Mouse (Mus musculus): ENCODE data around the gene Hivep3. TPM values are rescaled to one million over a fixed set of nuclear protein-coding genes. Genes with fewer than 3 reads are reported as not detected.

The Hivep3 gene
- total RNA-seq, 2 experiments from 2014 or later, result 6.9 to 9.9 TPM

- no peak for DNase-seq (ENCODE audit: low spot score in 2 of 2)
These were observed 238.8 kb downstream of the Hivep3 start for GRCm38 (mm10) chr4:119972375-119972774.

- no peak for DNase-seq (ENCODE audit: low spot score in 2 of 2)
These were observed 240.4 kb downstream of the Hivep3 start for GRCm38 (mm10) chr4:119973729-119974605.

- no peak for DNase-seq (ENCODE audit: low spot score in 2 of 2)
These were observed 241.7 kb downstream of the Hivep3 start for GRCm38 (mm10) chr4:119975242-119975641.

DNA sequence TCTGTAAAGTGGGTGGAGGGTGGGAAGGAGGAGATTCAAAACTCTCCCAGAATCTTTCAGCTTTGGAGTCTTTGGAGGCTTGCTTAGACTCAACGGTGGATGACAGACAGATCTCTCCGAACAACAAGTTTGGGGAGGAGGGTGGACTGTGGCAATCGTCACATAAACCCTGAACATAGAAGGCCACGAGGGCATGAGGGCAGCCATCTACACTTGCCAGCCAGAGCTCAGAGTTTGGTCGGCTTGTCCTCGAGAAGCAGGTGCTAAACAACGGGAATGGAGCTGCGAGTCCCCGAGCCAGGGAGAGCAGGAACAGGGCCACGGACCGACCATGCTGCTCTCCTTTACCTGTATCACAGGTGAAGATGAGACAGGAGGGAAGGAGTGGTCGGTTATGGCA lies 242.2 kb downstream of the Hivep3 start:
- DNase-seq (ENCODE audit: low spot score in 2 of 2), result no peak

DNA sequence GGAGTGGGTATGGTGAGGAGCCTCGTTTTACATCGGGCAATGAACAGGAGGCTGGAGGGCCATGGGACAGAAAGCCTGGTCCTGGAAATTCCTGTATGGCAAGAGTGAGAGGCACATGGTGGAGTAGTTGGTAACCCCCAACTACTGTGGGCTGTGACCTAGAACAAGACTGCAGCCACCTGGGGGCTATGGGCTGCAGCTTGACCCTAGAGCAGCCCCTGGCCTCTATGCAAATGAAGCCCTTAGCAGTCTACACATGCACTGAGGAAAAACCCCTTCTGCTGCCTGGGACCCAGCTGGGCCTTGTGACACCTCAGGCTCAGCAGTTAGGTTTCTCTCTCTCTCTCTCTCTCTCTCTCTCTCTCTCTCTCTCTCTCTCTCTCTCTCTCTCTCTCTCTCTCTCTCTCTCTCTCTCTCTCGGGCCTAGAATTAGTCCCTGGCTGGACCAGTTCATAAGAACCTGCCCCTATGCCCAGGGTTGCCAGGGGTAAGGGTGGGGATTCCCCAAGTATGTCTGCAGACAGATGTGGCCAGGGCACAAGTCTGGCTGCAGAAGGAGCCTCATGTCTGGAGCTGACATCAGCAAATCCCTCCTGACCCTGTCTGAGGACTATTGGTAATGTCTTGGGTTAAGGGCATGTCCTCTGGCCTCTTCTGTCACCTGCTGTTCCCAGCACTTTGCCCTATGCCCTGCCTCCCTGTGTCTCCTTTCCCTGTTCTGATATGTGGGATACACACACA lies 243.0 kb downstream of the Hivep3 start:
- no peak for DNase-seq (ENCODE audit: low spot score in 2 of 2)

DNA sequence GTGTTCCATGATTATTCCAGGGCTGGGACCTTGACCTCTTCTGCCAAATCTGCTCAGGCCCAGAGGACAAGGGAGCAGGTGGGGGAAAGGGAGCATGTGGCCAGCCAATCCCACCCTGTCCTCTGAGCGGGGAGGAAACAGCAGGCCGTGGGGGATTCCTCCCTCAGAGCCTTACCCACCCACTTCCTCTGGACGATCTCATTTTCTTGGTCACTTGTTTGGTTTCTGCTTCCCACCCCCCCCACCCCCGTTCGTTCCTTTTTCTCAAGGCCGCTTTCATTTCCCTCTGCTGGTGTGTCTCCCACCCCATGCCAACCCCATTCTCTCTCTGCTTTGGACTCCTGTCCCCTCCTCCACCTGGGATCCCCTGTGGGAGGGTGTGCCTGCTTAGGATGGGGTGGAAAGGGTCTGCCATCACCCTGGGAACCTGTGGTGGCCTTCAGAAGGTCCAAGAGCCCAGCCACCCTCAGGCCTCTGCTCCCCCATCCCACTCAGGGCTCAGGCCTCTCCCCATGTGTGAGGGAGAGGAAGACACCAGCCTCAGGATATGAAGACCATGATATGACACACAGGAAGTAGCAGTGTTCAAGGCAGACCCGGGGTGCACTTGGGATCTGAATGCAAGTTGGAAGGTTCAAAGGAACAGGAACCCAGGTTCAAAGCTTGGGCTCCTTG lies 244.4 kb downstream of the Hivep3 start:
- DNase-seq (ENCODE audit: low spot score in 2 of 2), result no peak

DNA sequence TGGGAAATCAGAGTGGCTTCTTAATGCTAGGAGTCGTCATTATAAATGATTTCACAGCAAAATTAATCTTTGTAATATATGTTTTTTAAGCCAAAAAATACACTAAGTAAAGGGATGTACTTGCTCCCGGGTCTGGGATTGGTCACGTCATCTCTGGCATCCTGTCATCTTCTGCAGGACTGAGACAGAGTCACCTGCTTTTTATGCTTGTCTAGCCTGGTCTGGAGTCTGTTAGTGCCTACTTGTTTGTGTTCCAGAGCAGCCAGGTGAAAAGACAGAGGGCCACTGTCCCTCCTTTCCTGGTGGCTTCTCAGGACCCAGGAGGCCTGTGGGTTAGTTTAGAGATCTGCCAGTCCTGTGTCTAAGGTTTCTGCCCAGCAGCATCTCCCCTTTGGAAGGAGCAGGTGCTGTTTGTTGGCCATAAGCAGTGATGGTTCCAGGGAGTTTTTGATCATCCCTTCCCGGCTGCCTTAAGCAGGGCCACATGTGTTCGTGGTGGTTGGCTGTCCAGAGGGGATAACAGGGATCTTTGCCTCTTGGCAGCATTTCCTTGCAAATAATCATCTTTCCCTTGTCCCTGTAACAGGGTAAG lies 245.8 kb downstream of the Hivep3 start:
- DNase-seq (ENCODE audit: low spot score in 2 of 2), result no peak

DNA sequence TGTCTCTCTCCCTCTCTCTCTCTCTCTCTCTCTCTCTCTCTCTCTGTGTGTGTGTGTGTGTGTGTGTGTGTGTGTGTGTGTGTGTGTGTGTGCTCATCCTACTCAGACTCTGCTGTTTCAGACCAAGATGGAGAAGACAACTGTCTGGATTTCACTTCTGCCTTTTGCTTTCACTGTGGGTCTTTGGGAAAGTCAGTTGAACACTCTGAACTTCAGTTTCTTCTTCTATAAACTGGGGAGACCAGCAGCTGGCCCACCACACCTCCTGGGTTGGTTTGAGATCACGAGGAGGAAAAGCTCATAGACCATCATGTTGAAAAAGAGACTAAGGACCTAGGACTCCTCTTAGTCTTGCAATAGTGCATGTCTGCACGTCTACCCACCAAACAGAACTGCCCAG lies 246.3 kb downstream of the Hivep3 start:
- no peak for DNase-seq (ENCODE audit: low spot score in 2 of 2)

- DNase-seq (ENCODE audit: low spot score in 2 of 2), result no peak
These were observed 247.6 kb downstream of the Hivep3 start for GRCm38 (mm10) chr4:119981047-119981720.

- DNase-seq (ENCODE audit: low spot score in 2 of 2), result no peak
These were observed 252.5 kb downstream of the Hivep3 start for GRCm38 (mm10) chr4:119986065-119986464.

- no peak for DNase-seq (ENCODE audit: low spot score in 2 of 2)
These were observed 253.2 kb downstream of the Hivep3 start for GRCm38 (mm10) chr4:119986580-119987291.

DNA sequence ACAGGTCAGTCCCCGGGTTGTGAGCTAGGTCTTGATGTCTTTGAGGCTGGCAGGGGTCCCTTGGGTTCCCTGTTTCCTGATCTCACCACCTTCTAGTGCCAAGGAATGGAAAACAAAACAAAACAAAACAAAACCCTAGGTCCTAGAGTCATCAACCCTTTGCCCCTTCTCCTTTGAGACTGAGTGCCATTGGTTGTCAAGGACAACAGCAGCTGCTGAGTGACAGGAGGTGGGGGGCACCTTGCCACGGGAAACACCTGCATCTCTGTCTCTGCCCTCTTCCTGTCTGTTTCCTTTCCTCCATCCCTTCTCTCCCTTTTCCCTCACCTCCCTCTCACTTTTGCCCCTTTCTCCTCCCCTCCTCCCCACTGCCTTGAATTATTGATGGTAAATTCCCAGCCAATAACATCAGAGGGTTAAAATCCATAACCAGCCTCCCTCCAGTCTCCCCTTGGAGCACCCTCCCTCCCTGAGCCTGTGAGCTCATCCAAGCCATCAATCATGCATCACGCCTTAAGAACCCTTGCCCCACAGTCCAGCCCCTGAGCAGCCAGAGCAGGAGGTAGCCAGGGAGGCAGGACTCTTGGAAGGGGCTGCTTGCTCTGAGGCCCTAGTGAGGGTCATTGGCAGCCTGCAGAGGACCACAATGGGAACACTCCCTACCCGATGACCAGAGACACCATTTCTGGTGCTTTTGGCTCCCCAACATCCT lies 253.9 kb downstream of the Hivep3 start:
- no peak for DNase-seq (ENCODE audit: low spot score in 2 of 2)

GRCm38 (mm10) chr4:119989031-119989693 lies 255.6 kb downstream of the Hivep3 start:
- DNase-seq (ENCODE audit: low spot score in 2 of 2), result no peak

GRCm38 (mm10) chr4:119990346-119990745 lies 256.8 kb downstream of the Hivep3 start:
- DNase-seq (ENCODE audit: low spot score in 2 of 2), result no peak

DNA sequence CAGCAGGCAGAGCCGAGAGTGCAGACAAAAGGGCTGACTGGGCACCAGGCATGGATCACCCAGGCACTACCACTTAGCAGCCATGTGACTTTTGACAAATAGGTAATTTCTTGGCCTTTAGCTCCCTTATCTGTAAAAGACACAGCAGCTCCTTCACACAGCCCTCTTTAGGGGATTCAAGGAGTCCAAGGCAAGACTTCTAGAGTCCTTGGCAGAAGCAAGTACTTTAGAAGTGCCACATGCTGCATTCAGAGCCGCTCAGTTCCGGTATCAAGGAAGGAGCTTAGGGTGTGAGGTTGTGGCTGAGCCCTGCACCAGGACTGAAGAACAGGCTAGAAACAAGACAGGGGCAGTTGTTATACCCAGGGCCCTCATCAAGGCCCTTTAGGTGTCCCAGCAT lies 257.3 kb downstream of the Hivep3 start:
- DNase-seq (ENCODE audit: low spot score in 2 of 2), result no peak

DNA sequence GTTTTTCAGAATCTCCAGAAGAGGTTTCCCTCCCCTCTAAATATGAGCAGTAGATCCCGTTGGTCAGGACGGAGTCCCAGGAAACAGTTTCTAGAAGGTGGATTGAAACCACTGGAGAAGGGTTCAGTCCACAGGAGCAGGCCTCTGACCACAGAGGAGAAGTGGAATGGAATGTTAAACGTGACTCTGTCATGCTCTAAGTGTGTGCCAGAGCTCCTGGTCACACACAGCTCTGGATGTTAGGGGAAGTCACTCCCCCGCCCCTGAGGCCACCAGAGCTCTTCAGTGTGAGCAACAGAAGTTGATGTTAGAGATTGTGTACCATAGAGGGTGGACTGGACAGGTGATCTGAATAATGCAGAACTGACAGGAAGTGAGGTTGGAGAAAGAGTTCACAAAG lies 258.2 kb downstream of the Hivep3 start:
- no peak for DNase-seq (ENCODE audit: low spot score in 2 of 2)

DNA sequence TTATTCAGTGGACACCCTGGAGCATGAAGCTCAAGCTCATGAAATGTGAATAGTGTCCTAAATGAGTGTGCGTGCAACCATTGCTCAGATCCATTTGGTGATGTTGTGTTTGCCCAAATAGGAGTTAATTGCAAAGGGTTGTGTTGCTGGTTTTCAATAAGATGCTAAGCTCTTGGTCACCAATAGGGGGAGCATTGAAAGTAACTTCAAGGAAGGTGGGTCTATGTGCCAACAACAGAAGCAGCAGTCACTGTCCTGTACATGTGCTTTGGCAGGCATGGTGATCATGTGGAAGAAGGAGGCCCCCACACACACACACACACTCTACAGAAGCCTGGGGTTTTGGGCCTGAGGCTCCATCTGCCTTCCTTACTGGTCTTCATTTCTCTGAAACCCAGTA lies 262.8 kb downstream of the Hivep3 start:
- no peak for DNase-seq (ENCODE audit: low spot score in 2 of 2)

- no peak for DNase-seq (ENCODE audit: low spot score in 2 of 2)
These were observed 263.8 kb downstream of the Hivep3 start for GRCm38 (mm10) chr4:119997351-119997750.

DNA sequence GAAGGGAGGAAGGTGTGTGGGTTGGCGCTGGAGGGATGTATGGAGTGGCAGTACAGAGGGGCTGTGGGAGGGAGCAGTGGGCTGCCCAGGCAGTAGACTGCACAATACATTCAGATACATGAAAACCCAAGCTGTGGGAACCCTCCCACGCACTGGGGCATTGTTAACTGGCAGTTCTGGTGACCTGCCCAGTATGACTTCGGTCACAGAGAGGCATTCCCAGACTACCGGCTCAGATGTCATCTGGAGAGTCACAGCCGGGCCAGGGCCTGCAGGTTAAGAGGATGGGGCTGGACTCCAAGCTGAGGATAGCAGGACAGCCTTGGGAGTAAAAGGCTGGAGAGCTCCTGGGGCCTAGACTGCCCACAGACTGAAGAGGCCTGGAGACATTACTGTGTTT lies 265.3 kb downstream of the Hivep3 start:
- DNase-seq (ENCODE audit: low spot score in 2 of 2), result no peak

Data from adrenal gland, adult 18-20 months (tissue).